Mouse (Mus musculus): ENCODE results near the gene Cabs1. TPM values are rescaled to one million over a fixed set of nuclear protein-coding genes. Genes with fewer than 3 reads are reported as not detected.

The Cabs1 gene
- total RNA-seq (2023), result not detected

GRCm38 (mm10) chr5:87979139-87979538, at the start of gene Cabs1:
Cabs1 (plus strand) TSS chr5:87979439.

GRCm38 (mm10) chr5:87969201-87969600, 10.0 kb upstream of the Cabs1 start, which contains the start of the genes 2310003L06Rik and Gm28434:
2310003L06Rik (plus strand) TSS chr5:87969459.
Gm28434 (plus strand) TSS chr5:87969517.

GRCm38 (mm10) chr5:88002249-88002648, 23.0 kb downstream of the Cabs1 start, which contains the start of gene Smr3a:
Smr3a (plus strand) TSS chr5:88002549.

Other genes with a start within 250 kb of the Cabs1 start
- gene Csn1s2a, start 204.9 kb upstream of the Cabs1 start, total RNA-seq (2023), result not detected
- gene Csn1s2b, start 171.4 kb upstream of the Cabs1 start, total RNA-seq (2023), result not detected
- gene Prr27, start 153.8 kb upstream of the Cabs1 start, total RNA-seq (2023), result not detected
- gene Odam, start 94.4 kb upstream of the Cabs1 start, total RNA-seq (2023), result not detected
- gene Csn3, start 53.9 kb upstream of the Cabs1 start, total RNA-seq (2023), result not detected
- gene 2310003L06Rik, start 10.0 kb upstream of the Cabs1 start, total RNA-seq (2023), result not detected
- gene Gm28434, start 9.9 kb upstream of the Cabs1 start, total RNA-seq (2023), result not detected
- not detected for gene Smr3a, start 23.1 kb downstream of the Cabs1 start, total RNA-seq (2023)
- not detected for gene Smr2, start 107.1 kb downstream of the Cabs1 start, total RNA-seq (2023)
- gene Gm11116, start 132.1 kb downstream of the Cabs1 start, total RNA-seq (2023), result not detected
- not detected for gene Gm11115, start 174.7 kb downstream of the Cabs1 start, total RNA-seq (2023)